Mouse (Mus musculus): ENCODE data around the gene Galntl6. TPM values are rescaled to one million over a fixed set of nuclear protein-coding genes. Genes with fewer than 3 reads are reported as not detected.

The Galntl6 gene
- polyA plus RNA-seq, 1 experiment from 2014 or later = 15.9 TPM

- Histone ChIP-seq H3K27ac (ENCODE audit: low read length) (no peak overlapping the region), H3K9ac (replicated peaks; ENCODE audit: low read depth, low read length) (no peak overlapping the region), H3K4me1 (replicated peaks; ENCODE audit: control insufficient read depth, insufficient read depth, low read length) (no peaks in the 10 kb centered on the region), H3K36me3 (ENCODE audit: control insufficient read depth, insufficient read depth) (no peaks in the 10 kb centered on the region), H3K4me3 (replicated peaks; ENCODE audit: low read length) (no peak overlapping the region), H3K9me3 (ENCODE audit: control insufficient read depth, low read length) (no peaks in the 10 kb centered on the region), H3K4me2 (ENCODE audit: low read length) (no peak overlapping the region), H3K27me3 (replicated peaks; ENCODE audit: control insufficient read depth, insufficient read depth, low read length) (no peaks in the 10 kb centered on the region)
- ATAC-seq = no peak
- 53% methylated on average over 4 of the region's 4 CpGs for WGBS
Measured at GRCm38 (mm10) chr8:58074611-58075010, 837.8 kb downstream of the Galntl6 start.

- no peaks in the 10 kb centered on the region for H3K4me1 ChIP-seq (replicated peaks; ENCODE audit: control insufficient read depth, insufficient read depth, low read length)
- H3K4me3 ChIP-seq (replicated peaks; ENCODE audit: low read length) = no peak overlapping the region
- no peak overlapping the region for H3K4me2 ChIP-seq (ENCODE audit: low read length)
- ATAC-seq = no peak
- no peak overlapping the region for H3K27ac ChIP-seq (ENCODE audit: low read length)
- H3K36me3 ChIP-seq (ENCODE audit: control insufficient read depth, insufficient read depth) = no peaks in the 10 kb centered on the region
- 96% methylated on average over 1 of the region's 1 CpGs for WGBS
- no peaks in the 10 kb centered on the region for H3K27me3 ChIP-seq (replicated peaks; ENCODE audit: control insufficient read depth, insufficient read depth, low read length)
- no peak overlapping the region for H3K9ac ChIP-seq (replicated peaks; ENCODE audit: low read depth, low read length)
- no peaks in the 10 kb centered on the region for H3K9me3 ChIP-seq (ENCODE audit: control insufficient read depth, low read length)
Measured at GRCm38 (mm10) chr8:58073733-58074132, 838.7 kb downstream of the Galntl6 start.

- 28% methylated on average over 3 of the region's 3 CpGs for WGBS
- H3K9me3 ChIP-seq (ENCODE audit: control insufficient read depth, low read length) = no peaks in the 10 kb centered on the region
- peak; percentile 75 for ATAC-seq
Measured at GRCm38 (mm10) chr8:58032271-58032670, 880.2 kb downstream of the Galntl6 start.

GRCm38 (mm10) chr8:58025558-58025957 is 886.9 kb downstream of the Galntl6 start:
- Histone ChIP-seq H3K4me1 (replicated peaks; ENCODE audit: control insufficient read depth, insufficient read depth, low read length) (no peaks in the 10 kb centered on the region; the same call in 1 of the 2 replicates), H3K27me3 (replicated peaks; ENCODE audit: control insufficient read depth, insufficient read depth, low read length) (no peaks in the 10 kb centered on the region), H3K4me3 (replicated peaks; ENCODE audit: low read length) (no peak overlapping the region), H3K9me3 (ENCODE audit: control insufficient read depth, low read length) (no peaks in the 10 kb centered on the region), H3K36me3 (ENCODE audit: control insufficient read depth, insufficient read depth) (no peaks in the 10 kb centered on the region), H3K27ac (ENCODE audit: low read length) (no peak overlapping the region), H3K9ac (replicated peaks; ENCODE audit: low read depth, low read length) (no peak overlapping the region), H3K4me2 (ENCODE audit: low read length) (no peak overlapping the region)
- 84% methylated on average over 4 of the region's 4 CpGs for WGBS
- no peak for ATAC-seq

More at GRCm38 (mm10) chr8:58032271-58032670, 880.2 kb downstream of the Galntl6 start:
- H3K4me1 ChIP-seq (replicated peaks; ENCODE audit: control insufficient read depth, insufficient read depth, low read length) = peaks cover 2% of the 10 kb centered on the region; the same call in 1 of the 2 replicates
- H3K4me2 ChIP-seq (ENCODE audit: low read length) = no peak overlapping the region
- H3K36me3 ChIP-seq (ENCODE audit: control insufficient read depth, insufficient read depth) = no peaks in the 10 kb centered on the region
- no peak overlapping the region for H3K27ac ChIP-seq (ENCODE audit: low read length)
- no peaks in the 10 kb centered on the region for H3K27me3 ChIP-seq (replicated peaks; ENCODE audit: control insufficient read depth, insufficient read depth, low read length)
- no peak overlapping the region for H3K9ac ChIP-seq (replicated peaks; ENCODE audit: low read depth, low read length)
- H3K4me3 ChIP-seq (replicated peaks; ENCODE audit: low read length) = no peak overlapping the region

- WGBS = 90% methylated on average over 1 of the region's 1 CpGs
- no peak for ATAC-seq
Measured at GRCm38 (mm10) chr8:58025094-58025493, 887.3 kb downstream of the Galntl6 start.

GRCm38 (mm10) chr8:58023426-58024176 is 888.8 kb downstream of the Galntl6 start:
- Histone ChIP-seq H3K4me1 (replicated peaks; ENCODE audit: control insufficient read depth, insufficient read depth, low read length) (no peaks in the 10 kb centered on the region; the same call in 1 of the 2 replicates), H3K4me2 (ENCODE audit: low read length) (no peak overlapping the region), H3K36me3 (ENCODE audit: control insufficient read depth, insufficient read depth) (no peaks in the 10 kb centered on the region), H3K27ac (ENCODE audit: low read length) (no peak overlapping the region), H3K9ac (replicated peaks; ENCODE audit: low read depth, low read length) (no peak overlapping the region), H3K27me3 (replicated peaks; ENCODE audit: control insufficient read depth, insufficient read depth, low read length) (no peaks in the 10 kb centered on the region), H3K9me3 (ENCODE audit: control insufficient read depth, low read length) (no peaks in the 10 kb centered on the region), H3K4me3 (replicated peaks; ENCODE audit: low read length) (no peak overlapping the region)
- no peak for ATAC-seq
- WGBS = 83% methylated on average over 2 of the region's 2 CpGs

More at GRCm38 (mm10) chr8:58025094-58025493, 887.3 kb downstream of the Galntl6 start:
- no peak overlapping the region for H3K9ac ChIP-seq (replicated peaks; ENCODE audit: low read depth, low read length)
- no peaks in the 10 kb centered on the region; the same call in 1 of the 2 replicates for H3K4me1 ChIP-seq (replicated peaks; ENCODE audit: control insufficient read depth, insufficient read depth, low read length)
- no peak overlapping the region for H3K4me3 ChIP-seq (replicated peaks; ENCODE audit: low read length)
- no peaks in the 10 kb centered on the region for H3K9me3 ChIP-seq (ENCODE audit: control insufficient read depth, low read length)
- H3K27ac ChIP-seq (ENCODE audit: low read length) = no peak overlapping the region
- H3K4me2 ChIP-seq (ENCODE audit: low read length) = no peak overlapping the region
- no peaks in the 10 kb centered on the region for H3K36me3 ChIP-seq (ENCODE audit: control insufficient read depth, insufficient read depth)
- no peaks in the 10 kb centered on the region for H3K27me3 ChIP-seq (replicated peaks; ENCODE audit: control insufficient read depth, insufficient read depth, low read length)

GRCm38 (mm10) chr8:57989428-57990171 is 922.8 kb downstream of the Galntl6 start:
- Histone ChIP-seq H3K4me3 (replicated peaks; ENCODE audit: low read length) (no peak overlapping the region), H3K27ac (ENCODE audit: low read length) (no peak overlapping the region)
- 37% methylated on average over 1 of the region's 1 CpGs for WGBS

GRCm38 (mm10) chr8:57977372-57977771 is 935.1 kb downstream of the Galntl6 start:
- Histone ChIP-seq H3K9ac (replicated peaks; ENCODE audit: low read depth, low read length) (no peak overlapping the region), H3K27me3 (replicated peaks; ENCODE audit: control insufficient read depth, insufficient read depth, low read length) (no peaks in the 10 kb centered on the region), H3K4me2 (ENCODE audit: low read length) (no peak overlapping the region), H3K9me3 (ENCODE audit: control insufficient read depth, low read length) (no peaks in the 10 kb centered on the region), H3K36me3 (ENCODE audit: control insufficient read depth, insufficient read depth) (no peaks in the 10 kb centered on the region), H3K27ac (ENCODE audit: low read length) (no peak overlapping the region), H3K4me3 (replicated peaks; ENCODE audit: low read length) (no peak overlapping the region), H3K4me1 (replicated peaks; ENCODE audit: control insufficient read depth, insufficient read depth, low read length) (peaks cover 14% of the 10 kb centered on the region)
- ATAC-seq = no peak
- 82% methylated on average over 4 of the region's 4 CpGs for WGBS

More at GRCm38 (mm10) chr8:57989428-57990171, 922.8 kb downstream of the Galntl6 start:
- no peak overlapping the region for H3K4me2 ChIP-seq (ENCODE audit: low read length)
- no peaks in the 10 kb centered on the region for H3K36me3 ChIP-seq (ENCODE audit: control insufficient read depth, insufficient read depth)
- no peaks in the 10 kb centered on the region for H3K27me3 ChIP-seq (replicated peaks; ENCODE audit: control insufficient read depth, insufficient read depth, low read length)
- no peaks in the 10 kb centered on the region for H3K9me3 ChIP-seq (ENCODE audit: control insufficient read depth, low read length)
- H3K9ac ChIP-seq (replicated peaks; ENCODE audit: low read depth, low read length) = no peak overlapping the region
- peak; percentile 88 for ATAC-seq
- H3K4me1 ChIP-seq (replicated peaks; ENCODE audit: control insufficient read depth, insufficient read depth, low read length) = no peaks in the 10 kb centered on the region; the same call in 1 of the 2 replicates

- ATAC-seq = peak; percentile 79
- Histone ChIP-seq H3K27ac (ENCODE audit: low read length) (no peak overlapping the region; the same call in 1 of the 2 replicates), H3K4me1 (replicated peaks; ENCODE audit: control insufficient read depth, insufficient read depth, low read length) (peaks cover 14% of the 10 kb centered on the region)
Measured at GRCm38 (mm10) chr8:57974093-57974492, 938.3 kb downstream of the Galntl6 start.

More at GRCm38 (mm10) chr8:57974093-57974492, 938.3 kb downstream of the Galntl6 start:
- Histone ChIP-seq H3K9ac (replicated peaks; ENCODE audit: low read depth, low read length) (no peak overlapping the region), H3K4me3 (replicated peaks; ENCODE audit: low read length) (no peak overlapping the region), H3K4me2 (ENCODE audit: low read length) (no peak overlapping the region), H3K9me3 (ENCODE audit: control insufficient read depth, low read length) (no peaks in the 10 kb centered on the region), H3K36me3 (ENCODE audit: control insufficient read depth, insufficient read depth) (no peaks in the 10 kb centered on the region), H3K27me3 (replicated peaks; ENCODE audit: control insufficient read depth, insufficient read depth, low read length) (no peaks in the 10 kb centered on the region)
- 30% methylated on average over 2 of the region's 2 CpGs for WGBS
